Mouse (Mus musculus): ENCODE measurements around the gene Cyp4a14.
A peak's percentile ranks its signal among the peaks of the same experiment; 100 is the strongest.
"Not testable (repeated sequence)": the region's sequence is repeated elsewhere in the genome, so short reads cannot be mapped to it uniquely, and the experiment has no call there.

Gene Cyp4a14

GRCm38 (mm10) chr4:115496001-115496400, at the start of gene Cyp4a14:
TSS of gene Cyp4a14 (minus strand) at chr4:115496142.
- DNase-seq (ENCODE audit: low spot score), result no peak

GRCm38 (mm10) chr4:115545101-115545500, 49.2 kb upstream of the Cyp4a14 start:
- DNase-seq (ENCODE audit: low spot score), result no peak

GRCm38 (mm10) chr4:115521766-115522165, 25.8 kb upstream of the Cyp4a14 start:
- DNase-seq (ENCODE audit: low spot score), result no peak

- no peak for DNase-seq (ENCODE audit: low spot score)
Observed at GRCm38 (mm10) chr4:115519444-115519843, 23.5 kb upstream of the Cyp4a14 start.

GRCm38 (mm10) chr4:115518000-115518399, 22.1 kb upstream of the Cyp4a14 start, which contains the start of gene Cyp4a10:
TSS of gene Cyp4a10 (plus strand) at chr4:115518264.
- not testable (repeated sequence) for DNase-seq (ENCODE audit: low spot score)

GRCm38 (mm10) chr4:115513964-115514363, 18.0 kb upstream of the Cyp4a14 start:
- not testable (repeated sequence) for DNase-seq (ENCODE audit: low spot score)

GRCm38 (mm10) chr4:115497466-115497865, 1.5 kb upstream of the Cyp4a14 start:
- no peak for DNase-seq (ENCODE audit: low spot score)

- no peak for DNase-seq (ENCODE audit: low spot score)
Observed at GRCm38 (mm10) chr4:115481006-115481652, 14.8 kb downstream of the Cyp4a14 start.

- peak; percentile 5 for DNase-seq (ENCODE audit: low spot score)
Observed at GRCm38 (mm10) chr4:115476051-115476450, 19.9 kb downstream of the Cyp4a14 start.

- DNase-seq (ENCODE audit: low spot score), result not testable (repeated sequence)
Observed at GRCm38 (mm10) chr4:115473585-115473984, 22.4 kb downstream of the Cyp4a14 start.

GRCm38 (mm10) chr4:115452304-115452703, 43.6 kb downstream of the Cyp4a14 start, which contains the start of gene Cyp4a30b:
TSS of gene Cyp4a30b (plus strand) at chr4:115452604.
- no peak for DNase-seq (ENCODE audit: low spot score)

GRCm38 (mm10) chr4:115450577-115451137, 45.3 kb downstream of the Cyp4a14 start:
- DNase-seq (ENCODE audit: low spot score), result no peak

All from embryo, embryonic 10 days (tissue).